Mouse (Mus musculus) bone marrow, adult 2 months (tissue): ENCODE results near the gene Gm28372.

ENCODE experiments used
- CTCF ChIP-seq: fragments of 200-500 bp; IDR thresholded peaks from 2 replicates; pipeline ENCODE4 v1.5.1; 2011; ENCODE audit warnings: low read length, control low read depth; ENCODE audit not compliant: control insufficient read depth, insufficient read depth
- POLR2A ChIP-seq: fragments of 200-500 bp; IDR thresholded peaks from 2 replicates; pipeline ENCODE4 v1.6.1; 2011; ENCODE audit warnings: low read depth, mild to moderate bottlenecking, control low read depth, low read length, borderline replicate concordance; ENCODE audit not compliant: control insufficient read depth

DNA sequence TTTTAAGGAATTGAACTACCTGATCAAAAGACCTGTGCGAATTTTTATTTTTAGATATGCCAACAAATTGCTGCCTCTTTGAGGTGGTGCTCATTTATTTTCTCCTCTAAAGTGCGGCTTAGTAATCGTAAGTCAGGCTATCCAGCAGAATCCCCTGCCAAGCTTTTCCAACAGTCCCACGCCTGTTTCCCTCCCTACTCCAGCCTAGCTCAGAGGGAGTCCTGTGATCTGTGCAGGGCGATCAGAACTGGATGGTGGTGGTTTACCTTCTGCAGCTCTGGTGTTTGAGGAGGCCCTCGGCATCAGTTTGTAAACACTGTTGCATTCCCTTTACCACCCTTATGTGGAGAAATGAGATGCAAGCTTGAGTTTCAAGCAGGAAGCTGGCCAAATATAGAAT, 48.4 kb downstream of the Gm28372 start:
- TF ChIP-seq POLR2A, result no peak
- no peak for TF ChIP-seq CTCF
